ENCODE assay signal across 8 mouse cellular contexts in genomic region chrX:73881036-73881427, GRCm38 (mm10). TPM values are rescaled to one million over a fixed set of nuclear protein-coding genes. Genes with fewer than 3 reads are reported as not detected.
DNase-seq lines count a peak whose midpoint lies in the region; ATAC-seq and TF ChIP-seq lines count a peak whose summit lies in the region.

No protein-coding gene starts in this region.

- no peaks in the 10 kb centered on the region for H3K9me3 ChIP-seq in E14TG2a.4 (ENCODE audit: low read length)
- no peaks in the 10 kb centered on the region for H3K9me3 ChIP-seq in forebrain, postnatal 0 days (ENCODE audit: low read length)
- no peaks in the 10 kb centered on the region for H3K9me3 ChIP-seq in liver, embryonic 15.5 days (replicated peaks)

- DNase-seq in cerebellum, adult 2 months, result peak; percentile 33 to 44
- no peak for DNase-seq in cerebellum, adult 11-12 months
- DNase-seq in forebrain, postnatal 0 days, result no peak
- DNase-seq in adrenal gland, postnatal 10 days, result no peak
- no peak for DNase-seq in layer of hippocampus, postnatal 14 days (ENCODE audit: low spot score in 2 of 2)
- DNase-seq in thymus, postnatal 14 days, result no peak

- TF ChIP-seq POLR2A in cerebellum, adult 2 months (IDR thresholded peaks at IDR 0.05; ENCODE audit: borderline replicate concordance, insufficient read depth, low read length), result no peak

- peak; percentile 38; the same call in 1 of the 2 replicates for ATAC-seq in forebrain, postnatal 0 days
- ATAC-seq in liver, embryonic 15.5 days (ENCODE audit: insufficient read depth), result no peak

- 15% methylated on average over 16 of the region's 16 CpGs for WGBS in cerebellum, adult 2 months
- WGBS in forebrain, postnatal 0 days, result 26% methylated on average over 16 of the region's 16 CpGs
- WGBS in liver, embryonic 15.5 days (ENCODE audit: insufficient replicate concordance), result 27% methylated on average over 16 of the region's 16 CpGs

- no peaks in the 10 kb centered on the region for H3K27me3 ChIP-seq in cerebellum, adult 2 months (ENCODE audit: control insufficient read depth, insufficient read depth, low read length)
- peaks cover 44% of the 10 kb centered on the region for H3K27me3 ChIP-seq in E14TG2a.4 (ENCODE audit: insufficient read depth, low read length)
- no peaks in the 10 kb centered on the region for H3K27me3 ChIP-seq in forebrain, postnatal 0 days (ENCODE audit: insufficient read depth, low read length)
- H3K27me3 ChIP-seq in liver, embryonic 15.5 days, result peaks cover 44% of the 10 kb centered on the region

- no peak for TF ChIP-seq CTCF in cerebellum, adult 2 months (IDR thresholded peaks at IDR 0.05; ENCODE audit: borderline replicate concordance, insufficient read depth, low read depth, low read length)
- no peak for TF ChIP-seq CTCF in E14TG2a.4 (conservative IDR thresholded peaks at IDR 0.05; ENCODE audit: low read length)
- TF ChIP-seq CTCF in forebrain, postnatal 0 days (IDR thresholded peaks at IDR 0.05; ENCODE audit: low read depth), result no peak

- H3K4me1 ChIP-seq in cerebellum, adult 2 months (ENCODE audit: control insufficient read depth, insufficient read depth, low read length), result peaks cover 5% of the 10 kb centered on the region; the same call in 1 of the 2 replicates
- peaks cover 19% of the 10 kb centered on the region for H3K4me1 ChIP-seq in E14TG2a.4 (replicated peaks; ENCODE audit: low read depth, low read length)
- H3K4me1 ChIP-seq in forebrain, postnatal 0 days (ENCODE audit: insufficient read depth), result no peaks in the 10 kb centered on the region
- 0 out of 2 replicates have a peak, but pooled peaks cover 3% of the 10 kb centered on the region for H3K4me1 ChIP-seq in liver, embryonic 15.5 days (replicated peaks)

- peak overlapping the region; percentile 61 for H3K4me2 ChIP-seq in forebrain, postnatal 0 days (ENCODE audit: low read depth)
- peak overlapping the region; percentile 44 for H3K4me2 ChIP-seq in liver, embryonic 15.5 days

- peak overlapping the region; percentile 99 for H3K4me3 ChIP-seq in cerebellum, adult 2 months (replicated peaks; ENCODE audit: insufficient read depth, low read depth, low read length)
- H3K4me3 ChIP-seq in E14TG2a.4 (replicated peaks; ENCODE audit: low read length), result peak overlapping the region; percentile 77
- H3K4me3 ChIP-seq in forebrain, postnatal 0 days (ENCODE audit: low read depth, low read length), result peak overlapping the region; percentile 53
- H3K4me3 ChIP-seq in liver, embryonic 15.5 days (replicated peaks), result no peak overlapping the region; the same call in 1 of the 2 replicates

- H3K9ac ChIP-seq in forebrain, postnatal 0 days, result peak overlapping the region; percentile 78
- no peak overlapping the region for H3K9ac ChIP-seq in liver, embryonic 15.5 days

- H3K36me3 ChIP-seq in E14TG2a.4 (ENCODE audit: insufficient read depth, low read length), result no peaks in the 10 kb centered on the region
- no peaks in the 10 kb centered on the region for H3K36me3 ChIP-seq in forebrain, postnatal 0 days (ENCODE audit: insufficient read depth)
- no peaks in the 10 kb centered on the region for H3K36me3 ChIP-seq in liver, embryonic 15.5 days (replicated peaks)

- H3K27ac ChIP-seq in cerebellum, adult 2 months (ENCODE audit: insufficient read depth, low read length), result peak overlapping the region; percentile 72
- H3K27ac ChIP-seq in forebrain, postnatal 0 days (ENCODE audit: low read depth, low read length), result peak overlapping the region; percentile 79
- H3K27ac ChIP-seq in liver, embryonic 15.5 days (replicated peaks), result no peak overlapping the region

RNA-seq across cellular contexts. Expression of gene Avpr2, which starts 10.9 kb away (rescaled TPM):
- polyA plus RNA-seq in cerebellum, adult 2 months (2012; rRNA removed), result 0.16 and 0.41 TPM in 2 replicates
- not detected in 2 replicates for total RNA-seq in forebrain, postnatal 0 days (2014; rRNA removed)
- not detected in 2 replicates for polyA plus RNA-seq in forebrain, postnatal 0 days (2015; fragmentation: Nextera tagmentation; extraction: Ambion mirVana)
- polyA plus RNA-seq in liver, embryonic 15.5 days (2015; fragmentation: Nextera tagmentation; extraction: Ambion mirVana), result 0.05 and 0.10 TPM in 2 replicates
- not detected for total RNA-seq in adrenal gland, postnatal 10 days (2021)
- total RNA-seq in layer of hippocampus, postnatal 14 days (2021), result not detected

RNA-seq across cellular contexts. Expression of gene L1cam, which starts 14.9 kb away (rescaled TPM):
- polyA plus RNA-seq in cerebellum, adult 2 months (2012; rRNA removed), result 97.0 and 98.1 TPM in 2 replicates
- 225 and 256 TPM in 2 replicates for total RNA-seq in forebrain, postnatal 0 days (2014; rRNA removed)
- 75.9 and 100 TPM in 2 replicates for polyA plus RNA-seq in forebrain, postnatal 0 days (2015; fragmentation: Nextera tagmentation; extraction: Ambion mirVana)
- 0.21 and 0.26 TPM in 2 replicates for polyA plus RNA-seq in liver, embryonic 15.5 days (2015; fragmentation: Nextera tagmentation; extraction: Ambion mirVana)
- 10 to 100 TPM in 1 of 2 experiments, 1 to 10 TPM in 1; 9.9 to 24.7 TPM for total RNA-seq in adrenal gland, postnatal 10 days (2021)
- 100 to 1,000 TPM; 213 to 217 TPM for total RNA-seq in layer of hippocampus, postnatal 14 days (2021)

RNA-seq across cellular contexts. Expression of gene Arhgap4, which starts 40.6 kb away (rescaled TPM):
- polyA plus RNA-seq in cerebellum, adult 2 months (2012; rRNA removed), result 5.4 and 5.9 TPM in 2 replicates
- total RNA-seq in forebrain, postnatal 0 days (2014; rRNA removed), result 2.0 and 4.8 TPM in 2 replicates
- 1.1 and 1.6 TPM in 2 replicates for polyA plus RNA-seq in forebrain, postnatal 0 days (2015; fragmentation: Nextera tagmentation; extraction: Ambion mirVana)
- polyA plus RNA-seq in liver, embryonic 15.5 days (2015; fragmentation: Nextera tagmentation; extraction: Ambion mirVana), result 6.4 and 7.7 TPM in 2 replicates
- total RNA-seq in adrenal gland, postnatal 10 days (2021), result 1 to 10 TPM; 7.9 to 9.2 TPM
- total RNA-seq in layer of hippocampus, postnatal 14 days (2021), result 1 to 10 TPM; 4.1 to 5.0 TPM

RNA-seq across cellular contexts. Expression of gene Naa10, which starts 40.7 kb away (rescaled TPM):
- polyA plus RNA-seq in cerebellum, adult 2 months (2012; rRNA removed), result 92.3 and 96.2 TPM in 2 replicates
- 68.9 and 71.2 TPM in 2 replicates for total RNA-seq in forebrain, postnatal 0 days (2014; rRNA removed)
- 92.1 and 100 TPM in 2 replicates for polyA plus RNA-seq in forebrain, postnatal 0 days (2015; fragmentation: Nextera tagmentation; extraction: Ambion mirVana)
- 72.4 and 79.2 TPM in 2 replicates for polyA plus RNA-seq in liver, embryonic 15.5 days (2015; fragmentation: Nextera tagmentation; extraction: Ambion mirVana)
- total RNA-seq in adrenal gland, postnatal 10 days (2021), result 10 to 100 TPM; 86.5 to 99.0 TPM
- total RNA-seq in layer of hippocampus, postnatal 14 days (2021), result 10 to 100 TPM; 62.8 to 70.1 TPM

RNA-seq across cellular contexts. Expression of gene Renbp, which starts 49.6 kb away (rescaled TPM):
- 9.7 and 11.0 TPM in 2 replicates for polyA plus RNA-seq in cerebellum, adult 2 months (2012; rRNA removed)
- 4.9 and 13.1 TPM in 2 replicates for total RNA-seq in forebrain, postnatal 0 days (2014; rRNA removed)
- 11.7 and 12.4 TPM in 2 replicates for polyA plus RNA-seq in forebrain, postnatal 0 days (2015; fragmentation: Nextera tagmentation; extraction: Ambion mirVana)
- 19.6 and 22.6 TPM in 2 replicates for polyA plus RNA-seq in liver, embryonic 15.5 days (2015; fragmentation: Nextera tagmentation; extraction: Ambion mirVana)
- 10 to 100 TPM; 17.4 to 19.2 TPM for total RNA-seq in adrenal gland, postnatal 10 days (2021)
- 1 to 10 TPM; 5.5 to 6.3 TPM for total RNA-seq in layer of hippocampus, postnatal 14 days (2021)

Comparison
In these comparisons a context has a peak if more than half of its experiments do, and no peak if none do; other contexts are left out.
1. DNase-seq: peak in cerebellum, adult 2 months (2 of 2); none in cerebellum, adult 11-12 months (single experiment), forebrain, postnatal 0 days (single experiment), adrenal gland, postnatal 10 days (single experiment), layer of hippocampus, postnatal 14 days (0 of 2) and thymus, postnatal 14 days (single experiment).